Comparison of ENCODE assay signal across 12 mouse cellular contexts in genomic region chr5:97202557-97202956, GRCm38 (mm10).
"Had no signal": no experiment of that assay in that cellular context is flagged by ENCODE, and none has a peak within 500 bp of the region (broad histone marks: within the 10 kb centered on the region; RNA-seq: fewer than 3 reads in every experiment).

No protein-coding gene starts in this region.

- DNase-seq: kidney, adult 8-10 months; kidney, postnatal 10 days; kidney, postnatal 36 days; liver; lung, adult 2 months; lung, postnatal 14 days; lung, postnatal 4 days; retina, postnatal 1 day; right cerebral cortex, postnatal 25 days; spleen, adult 18-20 months; thymus, adult 18-20 months; thymus, postnatal 4 days had no signal
